Mouse (Mus musculus): ENCODE measurements around the gene Fsd2.

The Fsd2 gene

DNA sequence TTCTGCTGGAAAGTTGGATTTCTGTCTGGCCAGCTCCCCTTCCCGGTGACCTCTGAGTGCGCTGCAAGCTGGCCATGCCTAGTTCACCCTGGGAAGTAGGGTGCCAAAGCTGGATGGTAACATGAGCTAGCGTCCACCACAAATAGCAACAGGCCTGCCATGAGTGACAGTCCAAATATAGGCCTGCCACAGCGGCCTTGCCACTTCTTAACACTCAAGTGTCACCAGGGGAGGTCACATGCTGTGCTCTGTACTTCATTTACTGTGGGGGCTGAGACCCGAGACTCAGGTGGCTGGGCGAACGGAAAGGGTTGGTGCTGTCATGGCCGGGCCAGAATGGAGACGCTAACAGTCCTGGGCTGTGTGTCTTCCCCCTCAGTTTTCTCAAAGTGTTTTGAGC is at the start of gene Fsd2:
TSS of gene Fsd2 (minus strand) at position 53 of the 400 bp plus-strand sequence.
- no peak for DNase-seq (ENCODE audit: low read depth)

GRCm38 (mm10) chr7:81615031-81615430 is 48.3 kb upstream of the Fsd2 start:
- no peak for DNase-seq (ENCODE audit: low read depth)

DNA sequence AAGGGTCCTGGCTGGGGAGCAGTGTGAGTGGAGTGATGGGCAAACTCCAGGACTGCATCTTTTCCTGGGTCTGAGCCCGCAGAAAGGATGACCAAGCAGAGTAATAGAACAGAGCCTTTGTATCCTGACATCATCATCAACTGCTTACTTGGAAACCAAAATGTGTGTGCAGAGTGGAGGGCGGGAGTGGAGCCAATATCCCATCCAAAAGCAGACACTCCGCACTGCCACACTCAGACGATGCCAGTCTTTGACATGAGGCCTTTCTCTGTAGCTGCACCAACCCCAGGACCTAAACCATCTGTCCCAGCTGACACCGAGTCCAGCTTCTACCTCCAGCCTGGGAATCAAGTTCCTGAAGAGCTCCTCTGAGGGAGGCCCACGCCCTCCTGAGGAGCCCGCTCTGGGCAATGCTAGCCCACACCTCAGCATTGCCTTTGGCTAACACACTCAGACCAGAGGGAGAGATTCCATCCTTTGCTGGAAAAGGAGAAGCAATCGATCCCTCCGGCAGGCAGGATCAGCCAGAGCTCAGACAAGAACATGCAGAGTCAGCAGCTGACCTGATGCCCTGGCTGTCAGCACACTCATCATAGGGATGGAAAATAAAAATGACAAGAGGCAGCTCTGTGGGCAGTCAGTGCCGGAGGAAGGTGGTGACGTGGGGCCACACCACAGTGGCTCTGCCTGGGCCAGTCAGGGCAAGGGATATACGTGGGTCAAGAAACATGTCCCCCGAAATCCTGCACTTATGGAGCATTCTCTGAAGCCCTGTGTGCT is 46.3 kb upstream of the Fsd2 start:
- no peak for DNase-seq (ENCODE audit: low read depth)

DNA sequence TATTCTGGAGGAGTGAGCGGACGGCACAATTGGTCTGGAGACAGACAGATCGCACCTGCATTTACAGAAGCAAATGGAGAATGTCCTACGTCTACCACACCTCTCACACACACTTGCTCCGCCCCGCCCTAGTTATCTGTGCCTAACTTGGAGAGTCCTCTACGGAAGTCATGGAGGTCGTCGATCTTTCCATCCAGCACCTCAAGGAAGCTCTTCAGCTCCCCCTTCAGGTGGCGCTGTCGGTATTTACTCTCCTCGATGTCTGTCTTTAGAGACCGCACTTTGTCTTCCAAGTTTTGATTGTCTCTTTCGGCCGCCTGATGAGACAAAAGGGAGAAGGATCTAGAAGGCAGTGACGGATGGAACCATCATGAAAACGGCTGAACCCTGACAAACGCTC is 43.4 kb upstream of the Fsd2 start:
- DNase-seq (ENCODE audit: low read depth) = peak; percentile 78

DNA sequence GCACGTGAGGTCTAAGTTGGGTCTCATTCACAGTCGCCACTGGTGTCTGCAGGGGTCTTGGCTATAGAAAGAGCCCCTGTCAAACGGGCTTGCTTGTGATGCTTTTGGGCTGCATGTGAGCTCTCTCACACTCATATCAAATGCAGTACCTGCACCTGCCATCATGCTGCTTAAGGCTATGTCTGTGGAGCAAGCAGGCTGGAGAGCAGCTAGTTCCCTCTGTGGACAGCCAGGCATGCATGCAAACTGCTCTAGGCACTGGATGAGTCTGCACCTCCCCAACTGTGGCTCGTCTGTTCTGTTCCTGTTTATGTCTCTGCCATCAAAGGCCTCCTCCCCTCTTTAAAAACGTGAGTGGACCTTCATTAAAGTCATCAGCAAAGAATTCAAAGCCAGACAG is 39.7 kb upstream of the Fsd2 start:
- DNase-seq (ENCODE audit: low read depth) = no peak

DNA sequence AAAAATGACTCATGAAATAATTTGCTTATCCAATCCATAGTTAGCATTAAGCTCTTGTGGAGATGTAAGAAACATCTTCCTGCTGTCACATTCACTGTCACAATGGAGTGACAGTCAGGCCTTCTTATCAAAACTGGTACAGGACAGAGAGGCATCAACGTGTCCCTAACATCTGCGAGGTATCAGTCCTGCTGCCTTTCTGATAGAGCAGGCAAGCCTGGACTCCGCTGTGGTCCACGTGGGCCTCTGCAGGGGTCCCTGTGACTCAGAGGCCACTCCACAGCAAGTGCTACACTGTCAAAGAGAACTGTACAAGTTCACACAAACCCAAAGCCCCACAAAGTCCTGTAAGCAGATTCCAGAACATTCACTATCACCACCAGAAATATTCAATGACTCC is 38.7 kb upstream of the Fsd2 start:
- DNase-seq (ENCODE audit: low read depth) = peak; percentile 74

GRCm38 (mm10) chr7:81604991-81605390 is 38.2 kb upstream of the Fsd2 start:
- peak; percentile 49 for DNase-seq (ENCODE audit: low read depth)

DNA sequence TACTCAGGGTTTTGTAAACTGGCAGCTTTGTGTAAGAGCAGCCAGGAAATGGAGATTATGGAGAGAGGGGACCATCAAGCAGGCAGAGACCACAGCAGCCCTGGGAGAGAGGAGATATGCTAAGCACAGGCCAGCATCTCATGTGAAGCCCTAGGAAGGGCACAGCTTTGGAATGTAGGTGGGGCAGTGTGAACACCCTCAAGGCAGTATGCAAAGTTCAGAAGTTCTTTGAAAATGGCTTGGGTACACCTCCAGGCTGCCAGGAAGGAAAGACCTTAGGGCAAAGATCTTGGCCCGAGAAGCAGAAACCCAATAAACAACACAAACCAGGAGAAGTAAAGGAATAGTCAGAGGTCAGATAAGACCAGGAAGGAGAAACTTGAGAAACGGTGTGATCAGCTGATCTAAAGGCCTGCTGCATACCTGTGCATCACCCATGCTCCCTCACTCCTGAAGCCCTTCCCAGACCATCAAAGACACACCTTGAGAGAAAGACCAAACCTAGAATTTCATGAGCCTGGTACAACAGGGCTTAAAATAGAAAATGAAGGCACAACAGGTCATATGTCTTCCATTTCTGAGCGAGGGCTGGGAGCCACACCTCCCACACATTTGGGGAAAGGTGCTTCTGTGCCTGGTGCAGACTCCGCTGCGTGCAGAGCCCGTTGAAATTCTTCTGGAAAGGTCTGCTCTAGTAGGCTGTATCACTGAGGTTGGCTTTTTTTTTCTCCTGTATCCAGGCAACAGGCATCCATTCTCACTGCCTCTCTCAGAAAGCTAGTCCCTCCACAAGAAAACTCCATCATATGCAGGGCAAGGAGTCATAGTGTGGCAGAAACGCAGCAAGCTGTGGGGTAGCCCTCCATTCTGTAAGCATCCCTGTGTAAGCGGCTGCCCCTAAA is 32.9 kb upstream of the Fsd2 start:
- no peak for DNase-seq (ENCODE audit: low read depth)

DNA sequence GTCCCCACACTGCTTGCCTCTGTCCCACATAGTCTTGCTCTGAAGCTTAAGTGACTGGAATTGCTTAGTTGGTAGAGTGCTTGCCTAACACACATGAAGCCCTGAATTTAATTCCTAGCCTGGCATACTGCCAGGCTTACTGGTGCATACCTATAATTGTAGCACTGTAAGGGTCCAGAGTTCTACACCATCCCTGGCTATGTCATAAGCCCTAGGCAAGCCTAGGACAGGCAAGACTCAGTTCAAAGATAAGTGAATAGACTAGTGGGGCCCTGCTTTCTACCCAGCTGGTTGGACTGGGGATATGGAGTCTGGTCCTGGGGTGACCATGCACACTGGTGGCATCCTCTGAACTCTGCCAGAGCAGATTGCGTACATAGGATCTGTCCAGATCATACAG is 30.9 kb upstream of the Fsd2 start:
- no peak for DNase-seq (ENCODE audit: low read depth)

- no peak for DNase-seq (ENCODE audit: low read depth)
Observed at GRCm38 (mm10) chr7:81596086-81596485, 29.3 kb upstream of the Fsd2 start.

DNA sequence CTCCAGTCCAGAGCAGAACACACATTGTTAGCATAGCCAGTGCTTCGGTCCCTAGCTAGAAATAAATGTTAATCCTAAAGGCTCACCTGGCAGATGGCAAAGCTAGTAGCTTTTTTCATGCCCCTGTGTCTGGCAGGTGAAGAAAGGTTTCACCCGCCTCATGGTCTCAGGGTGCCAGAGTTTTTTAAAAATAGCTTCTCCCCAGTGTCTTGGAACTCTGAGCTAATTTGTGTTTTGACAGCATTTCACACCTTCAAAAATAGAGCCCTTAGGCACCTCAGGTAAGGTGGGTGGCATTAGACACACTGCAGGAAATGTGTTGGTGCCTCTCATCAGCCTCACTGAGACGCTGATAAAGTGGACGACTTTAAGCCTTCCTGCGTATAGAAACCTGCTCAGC is 28.3 kb upstream of the Fsd2 start:
- DNase-seq (ENCODE audit: low read depth) = no peak

DNA sequence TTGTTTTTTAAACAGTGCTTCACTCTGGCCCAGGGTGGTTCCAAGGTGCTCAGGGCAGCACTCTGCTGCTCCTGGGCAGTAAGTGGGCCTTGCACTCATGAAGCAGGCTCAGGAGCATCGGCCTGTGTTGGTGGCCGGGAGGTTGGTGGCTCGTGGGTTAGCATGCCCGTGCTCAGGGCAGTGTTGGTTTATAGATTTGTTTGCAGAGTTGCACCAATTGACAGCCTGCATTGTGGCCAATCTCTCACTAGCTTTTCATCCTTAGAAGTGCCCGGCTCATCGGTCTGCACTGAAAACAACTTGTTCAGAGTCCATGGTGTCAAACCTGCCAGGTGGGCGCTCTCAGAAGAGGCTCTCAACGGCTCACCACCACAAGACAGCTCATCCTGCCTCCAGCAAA is 26.6 kb upstream of the Fsd2 start:
- no peak for DNase-seq (ENCODE audit: low read depth)

- DNase-seq (ENCODE audit: low read depth) = no peak
Observed at GRCm38 (mm10) chr7:81592686-81593085, 25.9 kb upstream of the Fsd2 start.

DNA sequence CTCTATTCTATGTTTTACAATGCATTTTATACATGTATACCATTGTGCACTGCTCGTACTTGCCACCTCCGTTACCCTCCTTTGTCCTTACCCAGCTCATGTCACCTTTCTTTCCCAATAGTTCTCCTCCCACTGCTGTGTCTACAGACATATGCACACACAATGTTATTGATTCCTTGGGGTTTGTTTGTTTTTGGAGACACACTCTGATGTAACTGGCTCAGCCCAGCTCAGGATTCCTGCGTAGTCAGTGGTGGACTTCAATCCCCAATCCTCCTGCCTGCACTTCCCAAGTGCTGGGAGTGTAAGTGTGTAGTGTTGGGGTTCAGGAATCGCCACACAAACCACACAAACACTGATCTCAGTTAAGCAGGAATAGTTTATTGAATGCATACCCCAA is 20.5 kb upstream of the Fsd2 start:
- no peak for DNase-seq (ENCODE audit: low read depth)

GRCm38 (mm10) chr7:81585326-81585725 is 18.6 kb upstream of the Fsd2 start:
- DNase-seq (ENCODE audit: low read depth) = no peak

DNA sequence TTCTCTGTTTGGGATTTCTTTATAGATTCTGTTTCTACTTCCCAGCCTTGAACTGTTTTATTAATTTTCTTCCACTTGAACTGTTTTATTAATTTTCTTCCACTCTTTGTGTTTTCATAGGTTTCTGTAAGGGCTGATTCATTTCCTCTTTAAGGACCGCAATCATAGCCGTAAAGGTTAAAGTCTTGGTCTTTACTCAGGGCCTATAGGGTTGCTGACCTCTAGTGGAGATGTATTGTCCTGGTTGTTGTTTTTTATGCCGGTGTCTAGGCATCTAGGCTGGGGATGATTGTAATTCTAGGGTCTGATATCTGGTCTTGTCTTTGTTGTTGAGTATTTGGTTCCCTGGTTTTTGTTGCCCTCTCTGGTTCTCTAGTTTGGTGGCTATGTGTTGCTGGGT is 16.8 kb upstream of the Fsd2 start:
- DNase-seq (ENCODE audit: low read depth) = no peak

DNA sequence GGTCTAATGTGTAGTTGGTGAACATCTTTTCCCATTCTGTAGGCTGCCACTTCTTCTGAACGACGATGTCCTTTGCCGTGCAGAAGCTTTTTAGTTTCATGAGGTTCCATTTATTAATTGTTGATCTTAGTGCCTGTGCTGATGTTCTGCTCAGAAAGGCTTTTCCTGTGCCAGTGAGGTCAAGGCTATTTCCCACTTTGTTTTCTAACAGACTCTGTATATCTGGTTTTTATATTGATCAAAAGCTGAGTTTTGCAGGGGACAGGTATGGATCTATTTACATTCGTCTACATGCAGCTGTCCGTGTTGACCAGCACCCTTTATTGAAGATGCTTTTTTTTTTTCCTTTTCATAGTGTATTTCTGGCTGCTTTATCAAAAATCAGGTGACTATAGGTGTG is 12.6 kb upstream of the Fsd2 start:
- no peak for DNase-seq (ENCODE audit: low read depth)

GRCm38 (mm10) chr7:81578413-81578812 is 11.7 kb upstream of the Fsd2 start:
- DNase-seq (ENCODE audit: low read depth) = no peak

DNA sequence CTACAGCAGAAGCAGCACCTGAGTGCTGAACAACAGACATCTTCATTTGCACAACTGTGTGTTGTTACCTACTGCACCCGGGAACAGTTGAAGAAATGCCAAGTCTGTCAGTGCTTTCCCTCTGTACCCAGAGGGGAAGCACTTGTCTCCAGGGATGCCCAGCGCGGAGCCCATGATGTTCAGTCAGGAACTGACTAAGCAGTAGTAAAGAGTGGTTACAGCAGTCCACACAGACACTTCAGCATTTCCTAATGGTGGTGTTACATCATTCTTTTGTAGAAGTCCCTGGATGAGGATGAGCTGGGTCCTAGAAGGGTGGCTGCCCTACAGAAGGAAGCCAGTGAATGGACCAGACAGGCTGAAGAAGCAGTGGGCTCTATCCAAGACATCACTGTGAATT is 11.1 kb upstream of the Fsd2 start:
- no peak for DNase-seq (ENCODE audit: low read depth)

- no peak for DNase-seq (ENCODE audit: low read depth)
Observed at GRCm38 (mm10) chr7:81575606-81576005, 8.9 kb upstream of the Fsd2 start.

GRCm38 (mm10) chr7:81573821-81574220 is 7.1 kb upstream of the Fsd2 start:
- DNase-seq (ENCODE audit: low read depth) = no peak

- DNase-seq (ENCODE audit: low read depth) = peak; percentile 51
Observed at GRCm38 (mm10) chr7:81573397-81573796, 6.7 kb upstream of the Fsd2 start.

DNA sequence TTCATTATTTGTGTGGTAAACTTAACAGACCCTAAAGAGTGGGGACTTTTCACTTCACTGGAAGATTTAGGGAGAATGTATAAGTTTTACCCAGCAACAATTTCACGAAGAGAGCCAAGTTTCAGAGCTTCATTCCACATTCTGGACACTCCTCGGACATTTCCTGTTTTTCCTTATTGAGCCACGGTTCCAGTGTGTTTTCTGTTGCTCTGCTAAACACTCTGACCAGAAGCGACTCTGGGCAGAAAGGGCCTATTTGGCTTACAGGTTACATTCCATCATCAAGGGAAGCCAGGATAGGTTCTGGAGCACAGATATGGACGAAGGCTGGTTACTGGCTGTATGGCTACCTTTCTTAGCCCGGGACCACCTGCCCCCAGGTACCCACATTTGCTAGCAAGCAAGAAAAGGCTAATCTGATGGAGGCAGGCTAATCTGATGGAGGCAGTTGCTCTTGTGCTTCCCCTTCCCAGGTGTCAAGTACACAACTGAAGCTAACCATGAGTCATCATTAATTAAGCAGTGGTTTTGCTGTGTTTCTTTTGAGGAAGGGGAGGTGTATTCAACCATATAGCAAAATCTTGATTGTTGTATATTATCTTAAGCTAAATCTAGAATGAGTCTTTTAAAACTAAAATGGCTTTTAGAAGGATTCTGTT is 6.0 kb upstream of the Fsd2 start:
- peak; percentile 16 for DNase-seq (ENCODE audit: low read depth)

Measured in c-Kit-positive CD71-positive TER-119-negative erythroid progenitor cells, embryonic 14.5 days (primary cell).